Mouse (Mus musculus) limb, embryonic 13.5 days (tissue): ENCODE results near the gene Cdipt. TPM values are rescaled to one million over a fixed set of nuclear protein-coding genes. Genes with fewer than 3 reads are reported as not detected.

Source experiments
- ATAC-seq: fragments of 200-750 bp; cut with Nextera tagmentation; 2 replicates; pipeline ENCODE4 v1.8.0; 2017; ENCODE audit warnings: low read depth, moderate number of reproducible peaks, moderate TSS enrichment; ENCODE audit not compliant: low FRiP score
- H3K27ac ChIP-seq: fragments of 300-500 bp; sonication (generic); 2 replicates; pipeline ENCODE4 v1.5.1; 2015; ENCODE audit warnings: inconsistent platforms, mild to moderate bottlenecking, moderate library complexity
- H3K27me3 ChIP-seq: fragments of 300-500 bp; sonication (generic); 2 replicates; pipeline ENCODE4 v1.6.1; 2015; ENCODE audit warnings: mild to moderate bottlenecking, inconsistent platforms
- H3K36me3 ChIP-seq: fragments of 300-500 bp; sonication (generic); 2 replicates; pipeline ENCODE4 v1.6.1; 2015; ENCODE audit warnings: inconsistent platforms, mild to moderate bottlenecking, moderate library complexity
- H3K4me1 ChIP-seq: fragments of 300-500 bp; sonication (generic); 2 replicates; pipeline ENCODE4 v1.6.1; 2015; ENCODE audit warnings: inconsistent platforms
- H3K4me2 ChIP-seq: fragments of 300-500 bp; sonication (generic); replicated peaks from 2 replicates; pipeline ENCODE4 v1.6.1; 2015; ENCODE audit warnings: inconsistent platforms, mild to moderate bottlenecking, moderate library complexity
- H3K4me3 ChIP-seq: fragments of 300-500 bp; sonication (generic); 2 replicates; pipeline ENCODE4 v1.5.1; 2015; ENCODE audit warnings: moderate library complexity, mild to moderate bottlenecking, inconsistent platforms
- H3K9ac ChIP-seq: fragments of 300-500 bp; sonication (generic); 2 replicates; pipeline ENCODE4 v1.6.1; 2015; ENCODE audit warnings: mild to moderate bottlenecking, inconsistent platforms
- H3K9me3 ChIP-seq: fragments of 300-500 bp; sonication (generic); 2 replicates; pipeline ENCODE4 v1.6.1; 2016; ENCODE audit warnings: inconsistent platforms
- WGBS: fragments of 180-500 bp; shearing (Covaris S2); methylation state at CpG from one replicate; pipeline ENCODE4 v1.1.7; 2015; 5-methylcytosine and 5-hydroxymethylcytosine counted together
- polyA plus RNA-seq: library from polyadenylated mRNA; unstranded; fragments of >200 nt; fragmentation: Nextera tagmentation; extraction: Ambion mirVana; gene quantifications from 2 replicates; pipeline ENCODE4 v1.2.1, GENCODE M21; 2015

The Cdipt gene
- polyA plus RNA-seq, 1 experiment from 2014 or later = 97.1 TPM

GRCm38 (mm10) chr7:126975950-126976866 lies 494 bp downstream of the Cdipt start, which contains the start of gene Cdiptos:
Gene Cdiptos (minus strand): TSS chr7:126976098.
- under 1% methylated on average over 55 of the region's 55 CpGs for WGBS
- Histone ChIP-seq H3K4me1 (peaks cover 15% of the 10 kb centered on the region), H3K4me2 (peak within 1 kb of the TSS; percentile 77), H3K27ac (peak within 1 kb of the TSS; percentile 84), H3K9me3 (no peaks in the 10 kb centered on the region), H3K27me3 (no peaks in the 10 kb centered on the region), H3K36me3 (peaks cover 32% of the 10 kb centered on the region), H3K4me3 (peak within 1 kb of the TSS; percentile 98), H3K9ac (peak within 1 kb of the TSS; percentile 99)
- peak; percentile 97 for ATAC-seq

DNA sequence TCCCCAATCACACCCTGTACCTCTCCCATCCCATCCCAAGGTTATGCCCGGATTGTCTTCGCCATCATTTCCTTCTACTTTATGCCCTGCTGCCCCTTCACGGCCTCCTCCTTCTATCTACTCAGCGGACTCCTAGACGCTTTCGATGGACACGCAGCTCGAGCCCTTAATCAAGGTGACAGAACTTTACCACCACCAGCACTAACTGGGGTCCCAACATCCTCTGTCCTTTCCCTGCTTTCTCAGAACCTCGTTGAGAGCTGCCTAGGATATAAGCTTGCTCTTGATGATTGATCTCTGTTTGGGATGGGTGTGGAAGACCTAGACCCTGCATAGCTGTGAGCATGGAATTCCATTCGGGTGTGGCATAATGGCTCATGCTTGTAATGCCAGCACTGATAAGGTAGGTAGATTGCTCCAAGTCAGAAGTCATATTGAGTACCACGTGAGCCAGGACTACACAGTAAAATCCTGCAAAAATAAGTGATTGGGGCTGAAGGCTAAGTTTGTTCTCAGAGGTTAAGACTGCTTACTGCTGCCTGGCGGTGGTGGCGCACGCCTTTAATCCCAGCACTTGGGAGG lies 1.3 kb downstream of the Cdipt start:
- H3K36me3 ChIP-seq = peaks cover 38% of the 10 kb centered on the region
- ATAC-seq = no peak
- peak overlapping the region; percentile 98 for H3K4me3 ChIP-seq
- H3K27ac ChIP-seq = peak overlapping the region; percentile 84; the same call in 1 of the 2 replicates
- peak overlapping the region; percentile 77 for H3K4me2 ChIP-seq
- 29% methylated on average over 14 of the region's 14 CpGs for WGBS
- H3K9ac ChIP-seq = peak overlapping the region; percentile 99
- no peaks in the 10 kb centered on the region for H3K9me3 ChIP-seq
- H3K4me1 ChIP-seq = peaks cover 15% of the 10 kb centered on the region
- H3K27me3 ChIP-seq = no peaks in the 10 kb centered on the region

- Histone ChIP-seq H3K4me2 (no peak overlapping the region), H3K27me3 (no peaks in the 10 kb centered on the region), H3K4me1 (peaks cover 15% of the 10 kb centered on the region), H3K36me3 (peaks cover 41% of the 10 kb centered on the region), H3K4me3 (no peak overlapping the region), H3K27ac (no peak overlapping the region), H3K9me3 (no peaks in the 10 kb centered on the region), H3K9ac (no peak overlapping the region)
- WGBS = 95% methylated on average over 6 of the region's 6 CpGs
- no peak for ATAC-seq
Measured at GRCm38 (mm10) chr7:126978841-126979240, 3.1 kb downstream of the Cdipt start.

DNA sequence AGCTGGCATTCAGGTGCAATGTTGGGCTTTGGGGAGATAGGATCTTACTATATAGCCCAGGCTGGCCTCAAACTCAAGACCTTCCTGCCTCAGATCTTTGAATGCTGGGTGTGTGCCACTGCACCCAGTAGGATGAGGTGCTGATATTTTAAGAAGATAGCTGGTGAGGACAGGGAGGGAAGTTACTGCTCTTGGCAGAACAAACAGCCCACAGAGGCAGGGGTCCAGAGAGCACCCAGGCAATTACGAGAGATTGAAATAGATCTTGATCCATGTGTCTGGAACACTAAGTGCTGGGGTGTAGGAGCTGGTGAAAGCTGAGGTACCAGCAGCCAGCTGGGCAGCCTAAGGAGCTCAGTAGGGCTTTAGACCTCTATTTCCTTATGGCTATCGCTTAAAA lies 5.9 kb downstream of the Cdipt start:
- H3K27ac ChIP-seq = no peak overlapping the region
- peaks cover 41% of the 10 kb centered on the region for H3K36me3 ChIP-seq
- H3K9ac ChIP-seq = no peak overlapping the region
- H3K27me3 ChIP-seq = no peaks in the 10 kb centered on the region
- no peaks in the 10 kb centered on the region for H3K9me3 ChIP-seq
- peaks cover 15% of the 10 kb centered on the region for H3K4me1 ChIP-seq
- no peak overlapping the region for H3K4me3 ChIP-seq
- H3K4me2 ChIP-seq = no peak overlapping the region
- no peak for ATAC-seq
- 94% methylated on average over 2 of the region's 2 CpGs for WGBS

GRCm38 (mm10) chr7:126982054-126982453 lies 6.3 kb downstream of the Cdipt start:
- peaks cover 41% of the 10 kb centered on the region for H3K36me3 ChIP-seq
- 88% methylated on average over 4 of the region's 4 CpGs for WGBS

DNA sequence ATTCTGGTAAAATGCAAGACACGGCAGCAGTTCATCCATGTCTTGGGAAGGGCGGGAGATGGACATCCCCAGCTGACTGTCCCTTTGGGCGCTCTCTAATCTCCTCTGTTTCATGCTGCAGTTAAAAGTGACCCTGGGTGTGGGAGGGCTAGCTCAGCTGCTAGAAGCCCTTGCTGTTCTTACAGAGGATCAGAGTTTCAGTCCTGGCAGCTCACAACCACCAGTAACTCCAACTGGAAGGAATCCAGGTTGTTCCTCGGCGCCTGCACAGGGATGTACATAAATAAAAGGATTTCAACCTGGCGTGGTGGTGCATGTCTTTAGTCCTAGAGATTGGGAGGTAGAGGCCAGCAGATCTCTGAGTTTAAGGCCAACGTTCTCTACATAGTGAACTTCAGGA lies 7.4 kb downstream of the Cdipt start:
- no peak for ATAC-seq
- H3K36me3 ChIP-seq = peaks cover 39% of the 10 kb centered on the region
- H3K4me1 ChIP-seq = 0 out of 2 replicates have a peak, but pooled peaks cover 4% of the 10 kb centered on the region
- no peak overlapping the region for H3K4me2 ChIP-seq
- H3K27me3 ChIP-seq = no peaks in the 10 kb centered on the region
- 79% methylated on average over 7 of the region's 7 CpGs for WGBS
- H3K27ac ChIP-seq = no peak overlapping the region
- H3K4me3 ChIP-seq = no peak overlapping the region
- H3K9me3 ChIP-seq = no peaks in the 10 kb centered on the region
- H3K9ac ChIP-seq = no peak overlapping the region

More at GRCm38 (mm10) chr7:126982054-126982453, 6.3 kb downstream of the Cdipt start:
- ATAC-seq = no peak
- Histone ChIP-seq H3K4me3 (no peak overlapping the region), H3K4me1 (peaks cover 12% of the 10 kb centered on the region), H3K9me3 (no peaks in the 10 kb centered on the region), H3K27me3 (no peaks in the 10 kb centered on the region), H3K9ac (no peak overlapping the region), H3K27ac (no peak overlapping the region), H3K4me2 (no peak overlapping the region)

DNA sequence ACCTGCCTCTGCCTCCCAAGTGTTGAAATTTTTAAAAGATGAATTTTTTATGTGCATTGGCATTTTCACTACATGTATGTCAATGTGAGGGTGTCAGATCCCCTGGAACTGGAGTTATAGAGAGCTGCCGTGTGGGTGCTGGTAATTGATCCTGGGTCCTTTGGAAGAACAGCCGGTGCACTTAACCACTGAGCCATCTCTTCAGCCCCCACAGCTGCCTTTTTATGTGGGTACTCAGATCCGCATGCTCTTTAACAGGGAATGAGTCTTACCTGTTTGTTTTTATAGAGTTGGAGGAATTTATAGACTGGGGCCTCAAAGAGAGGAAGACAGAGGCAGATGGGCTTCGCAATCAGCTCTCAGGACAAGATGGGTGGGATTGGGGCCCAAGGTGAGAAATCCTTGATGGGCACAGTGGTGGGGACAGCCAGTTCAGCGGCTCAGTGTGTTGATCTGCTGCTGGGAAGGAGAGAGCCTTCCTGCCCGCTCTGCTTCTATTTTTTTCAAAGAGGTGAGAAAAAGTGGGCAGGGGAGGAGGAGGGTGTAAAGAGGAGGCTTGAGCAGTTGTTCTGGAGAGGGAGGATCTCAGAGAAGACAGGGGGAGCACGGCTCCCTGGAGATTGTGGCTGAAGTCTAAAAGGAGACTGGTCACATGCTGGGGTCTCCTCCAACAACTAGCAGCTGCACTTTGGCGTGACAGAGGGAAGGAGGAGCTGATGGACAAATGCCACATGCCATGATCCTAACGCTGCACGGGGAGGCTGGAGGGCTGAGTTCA lies 9.1 kb downstream of the Cdipt start:
- WGBS = 31% methylated on average over 10 of the region's 10 CpGs
- no peaks in the 10 kb centered on the region for H3K27me3 ChIP-seq

DNA sequence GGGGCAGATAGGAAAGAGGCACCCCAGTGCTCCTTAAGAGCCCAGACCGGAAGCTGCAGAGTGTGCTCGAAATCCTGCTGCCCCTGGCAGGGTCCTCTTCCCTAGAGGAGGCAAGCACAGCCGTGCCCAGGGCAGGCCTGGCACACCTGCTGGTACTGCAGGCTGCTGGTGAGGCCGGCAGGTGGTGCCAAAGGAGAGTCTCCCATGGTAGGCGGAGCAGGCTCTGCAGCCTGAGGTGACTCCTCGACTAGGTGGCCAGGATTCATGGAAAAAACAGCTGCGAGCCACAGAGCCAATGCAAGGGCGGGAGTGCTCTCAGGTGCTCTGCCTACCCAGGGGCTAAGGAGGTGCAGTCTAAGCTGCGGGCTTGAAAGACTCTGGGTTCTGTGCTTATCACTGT lies 10.6 kb downstream of the Cdipt start:
- Histone ChIP-seq H3K4me2 (no peak overlapping the region), H3K27ac (no peak overlapping the region), H3K27me3 (no peaks in the 10 kb centered on the region), H3K4me3 (no peak overlapping the region), H3K9me3 (no peaks in the 10 kb centered on the region), H3K9ac (no peak overlapping the region), H3K36me3 (peaks cover 8% of the 10 kb centered on the region), H3K4me1 (0 out of 2 replicates have a peak, but pooled peaks cover 4% of the 10 kb centered on the region)
- ATAC-seq = peak; percentile 57; the same call in 1 of the 2 replicates
- WGBS = 36% methylated on average over 9 of the region's 9 CpGs

More for the DNA sequence above, 9.1 kb downstream of the Cdipt start:
- Histone ChIP-seq H3K9ac (0 out of 2 replicates have a peak overlapping the region, but pooled peaks have one; percentile 13), H3K4me1 (0 out of 2 replicates have a peak, but pooled peaks cover 4% of the 10 kb centered on the region), H3K36me3 (peaks cover 21% of the 10 kb centered on the region), H3K4me2 (no peak overlapping the region), H3K9me3 (no peaks in the 10 kb centered on the region), H3K4me3 (no peak overlapping the region), H3K27ac (no peak overlapping the region)
- no peak for ATAC-seq

- Histone ChIP-seq H3K36me3 (no peaks in the 10 kb centered on the region), H3K27me3 (no peaks in the 10 kb centered on the region), H3K4me2 (no peak overlapping the region), H3K9ac (no peak overlapping the region), H3K4me3 (no peak overlapping the region), H3K4me1 (0 out of 2 replicates have a peak, but pooled peaks cover 4% of the 10 kb centered on the region), H3K9me3 (no peaks in the 10 kb centered on the region), H3K27ac (no peak overlapping the region)
- no peak for ATAC-seq
- 69% methylated on average over 8 of the region's 8 CpGs for WGBS
Measured at GRCm38 (mm10) chr7:126988816-126989215, 13.1 kb downstream of the Cdipt start.

DNA sequence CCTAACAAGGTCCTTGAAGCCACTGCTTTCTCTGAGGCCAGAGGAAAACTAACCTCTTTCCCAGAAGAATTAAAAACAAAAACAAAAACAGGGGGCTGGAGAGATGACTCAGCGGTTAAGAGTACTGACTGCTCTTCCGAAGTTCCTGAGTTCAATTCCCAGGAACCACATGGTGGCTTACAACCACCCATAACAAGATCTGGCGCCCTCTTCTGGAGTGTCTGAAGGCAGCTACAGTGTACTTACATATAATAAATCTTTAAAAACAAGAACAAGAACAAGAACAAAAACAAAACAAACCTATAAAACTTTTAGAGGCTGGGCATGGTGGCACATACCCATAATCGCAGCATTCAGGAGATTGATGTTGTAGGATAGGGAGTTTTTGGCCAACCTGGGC lies 20.7 kb downstream of the Cdipt start:
- Histone ChIP-seq H3K4me3 (no peak overlapping the region), H3K36me3 (peaks cover 3% of the 10 kb centered on the region; the same call in 1 of the 2 replicates), H3K27ac (no peak overlapping the region), H3K9ac (no peak overlapping the region), H3K4me2 (no peak overlapping the region), H3K4me1 (no peaks in the 10 kb centered on the region), H3K9me3 (peaks cover 4% of the 10 kb centered on the region; the same call in 1 of the 2 replicates), H3K27me3 (no peaks in the 10 kb centered on the region)
- 78% methylated on average over 4 of the region's 4 CpGs for WGBS
- ATAC-seq = no peak

- Histone ChIP-seq H3K4me2 (no peak overlapping the region), H3K4me1 (no peaks in the 10 kb centered on the region), H3K36me3 (peaks cover 3% of the 10 kb centered on the region; the same call in 1 of the 2 replicates), H3K9ac (no peak overlapping the region), H3K4me3 (no peak overlapping the region), H3K9me3 (peaks cover 4% of the 10 kb centered on the region; the same call in 1 of the 2 replicates), H3K27ac (no peak overlapping the region), H3K27me3 (no peaks in the 10 kb centered on the region)
- ATAC-seq = no peak
- 80% methylated on average over 10 of the region's 10 CpGs for WGBS
Measured at GRCm38 (mm10) chr7:126999568-126999967, 23.9 kb downstream of the Cdipt start.
